Mouse (Mus musculus) lung, adult 2 months (tissue): ENCODE measurements around the gene Ostm1.

Experiments
- CTCF ChIP-seq: fragments of 200-500 bp; IDR thresholded peaks from 2 replicates; pipeline ENCODE4 v1.5.1; 2011; ENCODE audit warnings: mild to moderate bottlenecking, low read length, control low read depth; ENCODE audit not compliant: insufficient read depth
- POLR2A ChIP-seq: fragments of 200-500 bp; IDR thresholded peaks from 2 replicates; pipeline ENCODE4 v1.6.1; 2011; ENCODE audit warnings: low read depth, mild to moderate bottlenecking, control low read depth, low read length, borderline replicate concordance; ENCODE audit errors: extremely low read depth

DNA sequence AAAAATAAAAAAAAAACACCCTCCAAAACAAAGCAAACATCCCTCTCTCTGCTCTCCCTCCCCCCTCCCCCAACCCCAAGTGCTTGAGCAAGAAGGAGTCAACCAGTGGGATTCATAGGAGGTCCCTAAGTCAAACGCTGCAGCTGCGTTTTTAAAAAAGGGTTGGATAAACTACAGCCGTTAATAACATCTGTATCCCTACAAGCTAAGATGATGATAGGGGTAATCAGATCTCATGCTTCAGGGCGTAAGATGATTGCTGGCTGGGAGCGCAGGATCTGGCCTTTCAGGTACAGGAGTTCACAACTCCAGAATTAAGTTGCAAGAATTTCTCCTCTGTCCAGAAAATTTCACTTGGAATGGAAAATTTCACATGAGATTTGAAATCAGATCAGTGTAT, 5.9 kb downstream of the Ostm1 start:
- TF ChIP-seq CTCF (no peak), POLR2A (no peak)
